Mouse (Mus musculus) kidney, adult 2 months (tissue): ENCODE data around the gene H2afv. TPM values are rescaled to one million over a fixed set of nuclear protein-coding genes. Genes with fewer than 3 reads are reported as not detected.
A peak's percentile ranks its signal among the peaks of the same experiment; 100 is the strongest.

ENCODE experiments used
- DNase-seq: peaks from one replicate; pipeline ENCODE4 v3.0.0; 2021
- H3K27ac ChIP-seq: fragments of 200-500 bp; 2 replicates; pipeline ENCODE4 v1.5.1; 2012; ENCODE audit warnings: low read depth, low read length, control low read depth, inconsistent platforms; ENCODE audit not compliant: insufficient read depth
- H3K27me3 ChIP-seq: fragments of 200-500 bp; replicated peaks from 2 replicates; pipeline ENCODE4 v1.6.1; 2012; ENCODE audit warnings: mild to moderate bottlenecking, moderate library complexity, low read length, inconsistent platforms; ENCODE audit not compliant: control insufficient read depth, insufficient read depth
- H3K36me3 ChIP-seq: fragments of 200-500 bp; 2 replicates; pipeline ENCODE4 v1.6.1; 2012; ENCODE audit warnings: mild to moderate bottlenecking, moderate library complexity, low read length, inconsistent platforms; ENCODE audit not compliant: control insufficient read depth, insufficient read depth
- H3K4me1 ChIP-seq: fragments of 200-500 bp; 2 replicates; pipeline ENCODE4 v1.6.1; 2011; ENCODE audit warnings: low read length; ENCODE audit not compliant: control insufficient read depth, insufficient read depth
- H3K4me3 ChIP-seq: fragments of 200-500 bp; 2 replicates; pipeline ENCODE4 v1.5.1; 2011; ENCODE audit warnings: mild to moderate bottlenecking, low read depth, low read length, control low read depth; ENCODE audit not compliant: insufficient read depth
- CTCF ChIP-seq: fragments of 200-500 bp; conservative IDR thresholded peaks from 2 replicates; pipeline ENCODE4 v1.5.1; 2011; ENCODE audit warnings: low read depth, mild to moderate bottlenecking, control low read depth, low read length, moderate library complexity, mixed read lengths; ENCODE audit not compliant: insufficient read depth, insufficient read length
- POLR2A ChIP-seq: fragments of 200-500 bp; IDR thresholded peaks from one replicate; pipeline ENCODE4 v1.6.1; 2011; ENCODE audit warnings: low read depth, low read length, control low read depth
- WGBS: fragments of 180-500 bp; shearing (Covaris S2); methylation state at CpG from one replicate; pipeline ENCODE4 v1.1.7; 2018; 5-methylcytosine and 5-hydroxymethylcytosine counted together
- polyA plus RNA-seq: library from polyadenylated mRNA; depleted of rRNA; stranded (reverse); fragments of >200 nt; gene quantifications from 2 replicates; pipeline ENCODE4 v1.2.3, GENCODE M21; 2012; rRNA removed

The H2afv gene
- polyA plus RNA-seq, 1 experiment: 76.1 TPM

DNA sequence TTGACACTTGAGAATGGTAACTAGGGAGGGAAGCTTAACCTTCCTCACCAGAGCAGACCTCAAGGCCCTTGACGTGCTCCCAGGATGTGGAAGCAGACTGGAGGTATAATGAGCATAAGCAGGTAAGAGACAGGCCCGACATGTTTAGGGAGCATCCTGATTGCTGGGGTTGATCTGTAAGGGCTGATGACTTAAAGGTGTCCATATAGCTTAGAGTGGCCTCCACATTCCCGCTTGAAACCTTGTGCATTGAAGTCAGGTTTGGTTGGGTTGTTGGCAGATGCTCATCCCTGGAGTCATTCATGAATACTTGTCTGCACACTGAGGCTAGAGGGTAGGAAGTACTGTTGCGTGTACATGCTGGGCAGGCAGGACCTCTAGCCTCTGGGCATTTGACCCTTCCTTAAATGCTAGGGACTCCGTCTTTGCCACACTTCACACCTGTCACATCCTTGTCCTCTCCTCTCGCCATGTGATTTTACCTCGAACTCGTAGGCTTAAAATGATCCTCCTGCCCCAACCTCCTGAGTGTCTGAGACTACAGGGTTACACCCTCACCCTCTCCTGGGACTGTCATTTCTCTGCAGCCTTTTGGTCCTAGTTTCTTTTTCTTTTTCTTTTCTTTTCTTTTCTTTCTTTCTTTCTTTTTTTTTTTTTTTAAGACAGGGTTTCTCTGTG is 53.7 kb downstream of the H2afv start:
- TF ChIP-seq CTCF (no peak), POLR2A (no peak)
- 72% methylated on average over 8 of the region's 8 CpGs for WGBS
- H3K27me3 ChIP-seq: no peaks in the 10 kb centered on the region
- H3K4me1 ChIP-seq: peaks cover 16% of the 10 kb centered on the region
- H3K36me3 ChIP-seq: no peaks in the 10 kb centered on the region
- no peak overlapping the region for H3K27ac ChIP-seq
- peak overlapping the region; percentile 30 for H3K4me3 ChIP-seq
- no peak for DNase-seq

DNA sequence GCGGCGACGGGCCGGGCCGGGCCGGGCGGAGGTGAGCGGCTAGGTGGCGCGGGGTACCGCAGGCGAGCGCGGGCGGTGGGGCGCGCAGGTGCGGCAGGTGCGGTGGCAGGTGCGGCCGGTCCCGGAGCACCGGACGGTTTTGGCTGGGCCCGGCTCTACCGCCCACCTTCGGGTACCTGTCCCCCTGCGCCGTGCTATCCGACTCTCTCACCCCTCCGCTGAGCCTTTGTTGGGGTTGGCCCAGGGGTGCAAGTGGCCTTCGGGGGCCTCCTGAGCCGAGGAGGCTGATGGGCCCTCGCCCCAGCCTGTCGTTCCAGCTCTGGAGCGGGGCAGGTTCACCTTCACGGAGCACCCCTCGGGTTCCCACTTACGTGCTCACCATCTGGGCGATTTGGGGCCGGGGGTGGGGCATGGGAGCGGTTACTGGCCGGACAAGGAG is 54.7 kb downstream of the H2afv start:
- TF ChIP-seq CTCF (no peak), POLR2A (no peak)
- DNase-seq: no peak

DNA sequence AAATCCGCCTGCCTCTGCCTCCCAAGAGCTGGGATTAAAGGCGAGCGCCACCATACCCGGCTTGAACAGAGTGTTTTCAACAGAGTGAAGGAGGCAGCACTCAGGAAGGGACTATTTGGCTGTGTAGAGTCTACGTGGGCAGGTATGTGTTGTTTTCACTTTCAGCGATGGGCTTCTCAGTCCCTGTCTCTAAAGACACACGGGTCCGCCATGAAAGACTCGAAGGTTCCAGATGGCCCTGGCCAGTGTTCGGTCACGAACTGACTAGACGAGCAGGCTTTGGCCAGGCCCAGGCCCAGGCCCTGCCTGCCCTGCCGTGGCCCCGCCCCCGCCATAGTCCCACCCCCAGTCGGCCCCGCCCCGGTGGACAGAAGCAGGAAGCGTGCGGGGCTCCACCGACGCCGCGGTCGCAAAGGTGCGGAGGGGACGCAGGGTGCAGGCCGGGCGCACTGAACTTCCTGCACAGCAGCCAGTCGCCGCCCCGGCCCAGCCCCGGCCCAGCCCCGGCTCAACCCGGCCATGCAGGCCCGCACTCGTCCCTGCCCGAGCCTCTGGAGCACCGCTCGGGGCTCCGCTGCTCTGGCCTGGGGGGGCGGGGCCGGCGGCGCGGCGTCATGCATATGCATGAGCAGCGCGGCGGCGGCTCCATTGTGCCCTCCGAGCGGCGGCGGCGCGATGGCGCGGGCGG is 55.4 kb downstream of the H2afv start, which contains the start of gene Zmiz2:
Zmiz2 (plus strand) TSS at position 349 of the 688 bp plus-strand sequence.
- DNase-seq: peak; percentile 97
- peak within 1 kb of the TSS; percentile 73 for H3K4me3 ChIP-seq
- H3K27ac ChIP-seq: peak within 1 kb of the TSS; percentile 90
- peaks cover 16% of the 10 kb centered on the region for H3K4me1 ChIP-seq
- 8% methylated on average over 59 of the region's 60 CpGs for WGBS
- no peaks in the 10 kb centered on the region for H3K27me3 ChIP-seq
- TF ChIP-seq CTCF (no peak), POLR2A (peak; percentile 74)
- no peaks in the 10 kb centered on the region for H3K36me3 ChIP-seq

More for the DNA sequence above, 54.7 kb downstream of the H2afv start:
- Histone ChIP-seq H3K4me3 (peak overlapping the region; percentile 59), H3K27ac (peak overlapping the region; percentile 15; the same call in 1 of the 2 replicates), H3K4me1 (peaks cover 16% of the 10 kb centered on the region), H3K36me3 (no peaks in the 10 kb centered on the region), H3K27me3 (no peaks in the 10 kb centered on the region)
- WGBS: 6% methylated on average over 43 of the region's 43 CpGs

DNA sequence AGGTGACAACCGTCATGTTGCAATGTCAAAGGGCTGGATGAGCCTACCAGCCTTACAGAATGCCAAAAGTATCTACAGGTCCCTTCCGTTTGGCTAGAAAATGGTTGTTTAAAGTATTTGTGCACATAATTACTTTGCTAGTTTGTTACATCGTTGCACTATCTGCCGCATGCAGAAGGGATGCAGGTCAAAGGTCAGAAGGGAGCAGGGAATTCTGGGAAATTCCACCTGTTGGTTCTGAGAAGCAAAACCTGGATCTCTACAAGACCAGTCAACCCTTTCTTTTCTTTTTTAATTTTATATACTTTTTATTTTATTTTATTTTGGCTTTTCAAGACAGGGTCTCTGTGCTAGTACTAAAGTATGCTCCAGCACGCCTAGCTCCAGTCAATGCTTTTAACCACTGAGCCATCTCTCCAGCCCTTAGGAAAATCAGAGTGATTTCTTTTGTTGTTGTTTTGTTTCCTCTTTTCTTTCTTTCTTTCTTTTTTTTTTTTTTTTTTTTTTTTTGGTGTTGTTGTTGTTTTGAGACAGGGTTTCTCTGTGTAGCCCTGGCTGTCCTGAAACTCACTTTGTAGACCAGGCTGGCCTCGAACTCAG is 56.0 kb downstream of the H2afv start:
- no peak for TF ChIP-seq POLR2A
- TF ChIP-seq CTCF: no peak
- Histone ChIP-seq H3K27me3 (no peaks in the 10 kb centered on the region), H3K4me3 (no peak overlapping the region), H3K36me3 (no peaks in the 10 kb centered on the region), H3K27ac (0 out of 2 replicates have a peak overlapping the region, but pooled peaks have one; percentile 90), H3K4me1 (peaks cover 16% of the 10 kb centered on the region)
- DNase-seq: peak; percentile 53
- 82% methylated on average over 6 of the region's 6 CpGs for WGBS

- no peak overlapping the region for H3K4me3 ChIP-seq
- 89% methylated on average over 6 of the region's 6 CpGs for WGBS
- no peak for DNase-seq
- no peak for TF ChIP-seq POLR2A
- H3K27me3 ChIP-seq: no peaks in the 10 kb centered on the region
- no peaks in the 10 kb centered on the region for H3K36me3 ChIP-seq
- no peak overlapping the region for H3K27ac ChIP-seq
- no peaks in the 10 kb centered on the region for H3K4me1 ChIP-seq
Observed at GRCm38 (mm10) chr11:6380916-6381315, 63.3 kb downstream of the H2afv start.

Other genes with a start within 250 kb of the H2afv start
- 0.18 and 0.20 TPM in 2 replicates for gene A730071L15Rik, start 244.4 kb downstream of the H2afv start, polyA plus RNA-seq
- 39.6 and 40.8 TPM in 2 replicates for gene Nudcd3, start 244.0 kb downstream of the H2afv start, polyA plus RNA-seq
- gene Npc1l1, start 214.3 kb downstream of the H2afv start, polyA plus RNA-seq: 0.06 and 0.11 TPM in 2 replicates
- gene Ddx56, start 176.7 kb downstream of the H2afv start, polyA plus RNA-seq: 29.1 and 29.3 TPM in 2 replicates
- gene Tmed4, start 169.6 kb downstream of the H2afv start, polyA plus RNA-seq: 220 and 227 TPM in 2 replicates
- gene Ogdh, start 152.8 kb downstream of the H2afv start, polyA plus RNA-seq: 382 and 420 TPM in 2 replicates
- gene Zmiz2, start 55.4 kb downstream of the H2afv start, polyA plus RNA-seq: 47.7 and 53.7 TPM in 2 replicates
- 1,045 and 1,237 TPM in 2 replicates for gene Ppia, start 29.0 kb downstream of the H2afv start, polyA plus RNA-seq
- 5.8 and 7.6 TPM in 2 replicates for gene Purb, start 31.5 kb upstream of the H2afv start, polyA plus RNA-seq
- 3.2 and 10.3 TPM in 2 replicates for gene Myo1g, start 76.5 kb upstream of the H2afv start, polyA plus RNA-seq
- 56.1 and 60.8 TPM in 2 replicates for gene Ccm2, start 102.4 kb upstream of the H2afv start, polyA plus RNA-seq
- 2.2 and 2.7 TPM in 2 replicates for gene Nacad, start 161.6 kb upstream of the H2afv start, polyA plus RNA-seq
- 73.9 and 85.3 TPM in 2 replicates for gene Tbrg4, start 181.6 kb upstream of the H2afv start, polyA plus RNA-seq
- gene Wap, start 194.2 kb upstream of the H2afv start, polyA plus RNA-seq: not detected in 2 replicates
- 40.1 and 41.0 TPM in 2 replicates for gene Ramp3, start 214.1 kb upstream of the H2afv start, polyA plus RNA-seq